Mouse (Mus musculus) left cerebral cortex, postnatal 10 days (tissue): ENCODE measurements around the gene Ube2ql1. TPM values are rescaled to one million over a fixed set of nuclear protein-coding genes. Genes with fewer than 3 reads are reported as not detected.

Source experiments
- DNase-seq, 2 experiments: peaks; one replicate each; pipeline ENCODE4 v3.0.0; 2021 to 2022; ENCODE audit warnings: low spot score in 2 of 2, mixed read lengths in 1 of 2; ENCODE audit errors: extremely low spot score in 1 of 2
- intact Hi-C: fragments of 180-260 bp; cut with DNase I; formaldehyde crosslinking; loops from one replicate; pipeline ENCODE4 v1.15.1; 2025
- total RNA-seq, 2 experiments: library from RNA; stranded (reverse); gene quantifications; 2 replicates each; pipeline ENCODE4 v1.2.3; 2021

Gene Ube2ql1
- total RNA-seq, 2 experiments from 2014 or later, result 195 to 198 TPM

- no peak for DNase-seq
- intact Hi-C loops, result no loop called here
Measured at GRCm38 (mm10) chr13:69721141-69721540, 18.5 kb downstream of the Ube2ql1 start.

- intact Hi-C loops, result no loop called here
- no peak for DNase-seq
Measured at GRCm38 (mm10) chr13:69717860-69718598, 21.7 kb downstream of the Ube2ql1 start.

- DNase-seq, result no peak
Measured at GRCm38 (mm10) chr13:69708236-69708635, 31.5 kb downstream of the Ube2ql1 start.

GRCm38 (mm10) chr13:69707496-69707895 is 32.2 kb downstream of the Ube2ql1 start:
- intact Hi-C loops, result no loop called here
- DNase-seq, result no peak

More at GRCm38 (mm10) chr13:69708236-69708635, 31.5 kb downstream of the Ube2ql1 start:
- intact Hi-C loops, result no loop called here

GRCm38 (mm10) chr13:69706919-69707318 is 32.8 kb downstream of the Ube2ql1 start:
- no peak for DNase-seq
- intact Hi-C loops, result no loop called here

- intact Hi-C loops, result no loop called here
- no peak for DNase-seq
Measured at GRCm38 (mm10) chr13:69703505-69703904, 36.2 kb downstream of the Ube2ql1 start.

GRCm38 (mm10) chr13:69701397-69701796 is 38.3 kb downstream of the Ube2ql1 start:
- intact Hi-C loops, result no loop called here
- no peak for DNase-seq

- intact Hi-C loops, result no loop called here
- DNase-seq, result no peak
Measured at GRCm38 (mm10) chr13:69700827-69701226, 38.9 kb downstream of the Ube2ql1 start.

- intact Hi-C loops, result loop anchor here (5.0 kb wide), 1 partner anchor 41 kb away; the partner anchor contains the start of gene Ube2ql1
Measured at GRCm38 (mm10) chr13:69696333-69696991, 43.2 kb downstream of the Ube2ql1 start.

GRCm38 (mm10) chr13:69691074-69691473 is 48.6 kb downstream of the Ube2ql1 start:
- intact Hi-C loops, result loop anchor here (5.0 kb wide), 1 partner anchor 896 kb away; no protein-coding TSS in a partner anchor
- DNase-seq, result peak in 1 of 2 experiments; percentile 61

More at GRCm38 (mm10) chr13:69696333-69696991, 43.2 kb downstream of the Ube2ql1 start:
- DNase-seq, result peak; percentile 81 to 85

- no peak for DNase-seq
- intact Hi-C loops, result no loop called here
Measured at GRCm38 (mm10) chr13:69687023-69687422, 52.7 kb downstream of the Ube2ql1 start.

GRCm38 (mm10) chr13:69685406-69685818 is 54.3 kb downstream of the Ube2ql1 start:
- intact Hi-C loops, result no loop called here
- no peak for DNase-seq

- intact Hi-C loops, result no loop called here
Measured at GRCm38 (mm10) chr13:69673921-69674618, 65.6 kb downstream of the Ube2ql1 start.

GRCm38 (mm10) chr13:69673197-69673920 is 66.3 kb downstream of the Ube2ql1 start:
- intact Hi-C loops, result no loop called here
- peak in 1 of 2 experiments; percentile 8 for DNase-seq

More at GRCm38 (mm10) chr13:69673921-69674618, 65.6 kb downstream of the Ube2ql1 start:
- DNase-seq, result peak in 1 of 2 experiments; percentile 5

- intact Hi-C loops, result no loop called here
- peak in 1 of 2 experiments; percentile 14 for DNase-seq
Measured at GRCm38 (mm10) chr13:69672565-69672964, 67.1 kb downstream of the Ube2ql1 start.

- DNase-seq, result peak in 1 of 2 experiments; percentile 19
Measured at GRCm38 (mm10) chr13:69672121-69672520, 67.6 kb downstream of the Ube2ql1 start.

GRCm38 (mm10) chr13:69654508-69654907 is 85.2 kb downstream of the Ube2ql1 start:
- DNase-seq, result peak in 1 of 2 experiments; percentile 2
- intact Hi-C loops, result no loop called here

More at GRCm38 (mm10) chr13:69672121-69672520, 67.6 kb downstream of the Ube2ql1 start:
- intact Hi-C loops, result no loop called here
